Mouse (Mus musculus) left cerebral cortex, adult 2 months (tissue): Measurements from ENCODE around the gene Ucp1. TPM values are rescaled to one million over a fixed set of nuclear protein-coding genes. Genes with fewer than 3 reads are reported as not detected.
A peak's percentile ranks its signal among the peaks of the same experiment; 100 is the strongest.
"Not testable (repeated sequence)": the region's sequence is repeated elsewhere in the genome, so short reads cannot be mapped to it uniquely, and the experiment has no call there.

Source experiments
- DNase-seq, 2 experiments: peaks; one replicate each; pipeline ENCODE4 v3.0.0; 2021 to 2022; ENCODE audit warnings: low spot score in 2 of 2, mixed read lengths in 1 of 2; ENCODE audit errors: extremely low spot score in 1 of 2
- H3K27ac ChIP-seq: fragments of 200-600 bp; 2 replicates; pipeline ENCODE4 v1.8.1; 2022
- H3K4me3 ChIP-seq: fragments of 200-600 bp; 2 replicates; pipeline ENCODE4 v1.8.1; 2022
- CTCF ChIP-seq: fragments of 200-600 bp; IDR thresholded peaks from 2 replicates; pipeline ENCODE4 v1.8.1; 2022; ENCODE audit warnings: antibody characterized with exemption, mild to moderate bottlenecking, moderate library complexity
- intact Hi-C: fragments of 180-260 bp; cut with DNase I; formaldehyde crosslinking; loops from one replicate; pipeline ENCODE4 v1.15.1; 2025
- total RNA-seq, 2 experiments: library from RNA; stranded (reverse); gene quantifications; 2 replicates each; pipeline ENCODE4 v1.2.3; 2021

Gene Ucp1
- total RNA-seq, 2 experiments from 2014 or later = not detected

- intact Hi-C loops = no loop called here
- Histone ChIP-seq H3K4me3 (no peak overlapping the region), H3K27ac (no peak overlapping the region)
- no peak for DNase-seq
- no peak for TF ChIP-seq CTCF
These were observed 7.2 kb downstream of the Ucp1 start for GRCm38 (mm10) chr8:83297375-83297774.

DNA sequence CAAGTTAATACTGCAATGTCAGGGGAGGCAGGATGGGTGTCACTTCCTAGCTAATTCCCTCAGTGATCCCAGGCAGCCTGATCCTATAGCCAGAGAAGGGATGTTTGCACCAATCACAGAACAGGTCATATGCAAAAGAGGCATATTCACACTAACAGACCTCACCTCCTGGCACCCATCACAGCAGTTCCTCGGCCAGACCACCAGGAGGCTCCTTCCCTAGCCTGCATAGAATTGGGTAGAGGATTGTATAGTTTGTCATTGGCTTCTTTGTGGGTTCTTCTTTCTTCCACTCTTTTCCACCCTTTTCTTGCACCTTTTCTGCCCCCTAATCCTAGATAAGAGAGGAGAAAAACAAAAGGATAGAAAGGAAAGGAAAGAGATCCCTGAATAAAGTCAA is 10.0 kb downstream of the Ucp1 start:
- no peak overlapping the region for H3K4me3 ChIP-seq
- intact Hi-C loops = no loop called here
- DNase-seq = no peak
- no peak overlapping the region for H3K27ac ChIP-seq
- peak; percentile 23 for TF ChIP-seq CTCF

DNA sequence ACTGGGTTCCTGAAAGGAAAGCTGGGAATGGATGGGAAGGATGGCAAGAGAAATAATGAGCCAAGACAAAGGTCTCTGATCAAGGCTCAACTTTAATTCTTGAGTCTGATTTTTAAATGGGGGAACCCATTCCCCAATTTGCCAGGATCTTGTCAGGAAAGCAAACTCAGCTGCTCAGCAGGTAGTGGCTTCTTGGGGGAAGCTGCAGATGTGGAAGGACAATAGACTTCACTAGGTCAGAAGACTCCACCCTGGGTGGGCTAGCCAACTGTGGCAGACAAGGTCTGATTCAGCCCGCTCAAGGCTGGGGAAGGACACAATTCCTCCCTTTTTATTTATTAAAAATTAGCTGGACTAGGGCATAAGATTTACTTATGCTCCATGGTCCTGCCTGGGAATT is 14.8 kb downstream of the Ucp1 start:
- H3K4me3 ChIP-seq = no peak overlapping the region
- intact Hi-C loops = loop anchor here (1.0 kb wide), 1 partner anchor 29 kb away; no protein-coding TSS in a partner anchor
- no peak for TF ChIP-seq CTCF
- no peak for DNase-seq
- no peak overlapping the region for H3K27ac ChIP-seq

DNA sequence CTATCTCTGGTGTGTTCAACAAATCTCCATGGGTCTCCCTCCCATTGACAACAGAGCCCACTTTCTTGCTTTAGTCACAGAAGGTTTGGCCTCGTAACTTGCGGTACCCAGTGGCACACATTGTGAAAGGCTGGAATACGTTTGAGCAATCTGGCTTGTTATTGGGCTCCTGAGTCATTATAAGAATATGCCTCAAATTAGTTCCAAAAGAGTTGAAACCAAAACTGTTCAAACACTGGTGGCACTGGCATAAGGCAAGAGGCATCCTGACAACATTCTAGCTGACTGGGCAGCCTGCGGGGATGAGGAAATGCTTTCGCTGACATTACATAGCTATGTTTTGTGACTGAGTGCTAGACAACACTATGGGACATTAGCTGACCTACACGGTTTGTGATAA is 19.7 kb downstream of the Ucp1 start:
- no peak for DNase-seq
- no peak overlapping the region for H3K4me3 ChIP-seq
- intact Hi-C loops = no loop called here
- no peak overlapping the region for H3K27ac ChIP-seq
- TF ChIP-seq CTCF = no peak

- DNase-seq, intact Hi-C loops, H3K27ac ChIP-seq, H3K4me3 ChIP-seq: not testable (repeated sequence)
These were observed 24.9 kb downstream of the Ucp1 start for GRCm38 (mm10) chr8:83315084-83315483.

DNA sequence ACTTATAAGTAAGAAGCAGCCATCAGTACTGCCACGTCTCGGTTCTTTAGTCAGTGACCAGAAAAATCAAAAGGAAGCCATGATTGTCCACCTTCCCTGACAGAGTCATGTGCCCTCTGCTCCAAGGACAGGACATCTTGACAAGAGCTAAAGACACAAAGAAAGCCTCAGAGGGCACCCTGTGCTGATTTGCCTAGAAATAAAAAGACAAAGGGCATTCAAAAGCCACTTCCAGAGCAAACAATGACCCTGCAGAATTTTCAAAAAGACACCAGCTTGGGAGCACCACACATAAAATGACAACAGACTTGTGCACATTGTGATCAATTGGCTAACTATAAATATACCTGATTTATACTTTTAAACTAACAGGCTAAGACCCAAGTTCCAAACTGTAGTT is 25.5 kb downstream of the Ucp1 start:
- intact Hi-C loops = no loop called here
- no peak for TF ChIP-seq CTCF

GRCm38 (mm10) chr8:83320543-83320942 is 30.4 kb downstream of the Ucp1 start:
- Histone ChIP-seq H3K4me3 (no peak overlapping the region), H3K27ac (no peak overlapping the region)
- no peak for DNase-seq
- no peak for TF ChIP-seq CTCF
- intact Hi-C loops = no loop called here

More for the DNA sequence above, 25.5 kb downstream of the Ucp1 start:
- DNase-seq = no peak
- Histone ChIP-seq H3K27ac (no peak overlapping the region), H3K4me3 (no peak overlapping the region)

DNA sequence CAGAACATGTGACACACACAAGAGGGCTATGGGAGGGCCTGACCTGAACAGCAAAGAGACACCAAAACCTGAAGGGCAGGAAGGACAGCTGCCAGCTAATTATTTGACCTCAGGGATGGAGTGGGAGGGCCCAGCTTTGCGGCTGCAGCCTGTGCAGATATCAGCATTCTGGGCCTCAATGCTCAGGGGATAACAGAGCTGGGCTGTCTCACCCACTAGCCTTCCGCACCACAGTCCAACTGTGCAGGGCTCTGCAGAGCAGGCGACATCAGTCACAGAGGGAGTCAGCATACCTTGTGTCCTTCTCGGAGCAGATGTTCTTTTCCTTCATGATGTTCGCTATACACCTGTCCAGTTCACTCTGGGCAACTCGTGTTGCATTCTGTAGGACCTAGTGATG is 32.2 kb downstream of the Ucp1 start:
- no peak for TF ChIP-seq CTCF
- DNase-seq = no peak
- Histone ChIP-seq H3K4me3 (no peak overlapping the region), H3K27ac (no peak overlapping the region)
- intact Hi-C loops = no loop called here

DNA sequence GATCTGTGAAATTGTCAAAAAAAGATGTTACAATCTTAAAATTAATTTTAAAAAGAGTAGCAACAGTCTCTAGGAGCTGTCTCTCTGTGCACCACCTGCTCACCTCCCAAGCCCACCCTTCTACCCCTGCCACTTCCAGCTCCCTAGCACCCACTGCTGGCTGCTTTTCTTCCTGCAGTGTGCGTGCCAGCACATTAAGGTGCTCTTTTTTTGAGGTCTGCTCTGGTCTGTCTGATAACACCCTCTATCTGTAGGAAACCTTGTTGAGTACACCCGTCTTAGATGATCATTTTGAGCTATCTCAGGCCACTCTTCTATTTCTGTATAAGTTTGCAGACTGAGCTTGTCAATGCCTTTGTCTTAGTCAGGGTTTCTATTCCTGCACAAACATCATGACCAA is 32.9 kb downstream of the Ucp1 start:
- DNase-seq = no peak
- intact Hi-C loops = no loop called here
- H3K4me3 ChIP-seq = no peak overlapping the region
- TF ChIP-seq CTCF = peak; percentile 29
- H3K27ac ChIP-seq = no peak overlapping the region

DNA sequence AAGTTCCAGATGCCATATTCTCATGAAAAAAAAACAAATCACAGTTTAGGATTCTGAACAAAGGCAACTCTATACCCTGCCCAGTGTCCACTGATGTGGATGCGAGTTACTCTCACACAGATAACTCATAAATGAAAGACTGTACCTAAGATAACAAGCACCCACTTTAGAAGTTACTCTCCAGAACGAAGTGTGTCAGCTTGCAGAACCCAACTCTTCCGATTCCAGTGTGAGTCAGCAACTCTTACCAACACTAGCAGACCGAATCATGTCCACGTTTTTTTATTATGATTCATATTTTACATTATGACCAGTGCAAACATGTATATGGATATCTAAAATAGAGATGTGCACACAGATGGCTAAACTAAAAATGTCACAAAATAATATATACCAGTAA is 37.7 kb downstream of the Ucp1 start:
- H3K4me3 ChIP-seq = no peak overlapping the region
- TF ChIP-seq CTCF = no peak
- no peak overlapping the region for H3K27ac ChIP-seq
- no peak for DNase-seq
- intact Hi-C loops = no loop called here

- intact Hi-C loops = no loop called here
These were observed 41.4 kb downstream of the Ucp1 start for GRCm38 (mm10) chr8:83331567-83331898.

DNA sequence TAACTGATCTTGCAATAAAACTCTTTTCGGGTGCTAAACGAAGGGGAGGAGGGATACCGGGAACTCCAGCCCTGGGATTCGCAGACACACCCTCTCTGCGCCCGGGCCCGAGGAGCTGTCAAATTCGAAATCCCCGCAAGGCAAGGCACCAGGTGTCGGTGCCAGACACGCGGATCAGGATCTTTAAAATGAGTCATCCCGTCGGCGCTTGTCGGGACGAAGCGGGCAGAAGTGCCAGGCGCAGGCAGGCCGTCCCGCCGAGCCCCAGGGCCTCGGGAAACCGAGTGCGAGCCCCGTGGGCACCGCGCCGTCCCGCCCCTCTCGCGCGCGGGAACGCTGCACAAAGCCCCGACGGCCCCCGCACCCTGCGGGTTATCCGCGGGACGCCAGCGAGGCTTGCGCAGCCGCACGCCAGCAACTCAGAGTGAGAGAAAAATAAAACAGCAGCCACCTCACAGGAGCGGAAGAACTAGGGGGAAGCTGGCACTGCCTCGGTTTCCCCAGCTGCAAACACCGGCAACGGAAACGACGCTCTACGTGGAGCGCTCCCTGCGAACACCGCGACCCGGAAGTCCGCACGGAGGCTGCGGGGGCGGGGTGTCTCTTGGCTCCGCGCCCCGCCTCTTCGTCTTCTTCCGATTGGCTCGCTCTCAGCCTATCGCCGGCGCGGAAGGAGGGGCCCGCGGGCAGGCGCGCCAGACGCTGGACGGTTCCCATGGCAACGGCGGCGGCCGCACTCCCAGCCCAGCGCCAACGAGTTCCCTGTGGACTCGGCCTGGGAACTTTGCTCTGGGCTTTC is 41.9 kb downstream of the Ucp1 start, which contains the start of gene Elmod2:
Gene Elmod2, minus strand, starts transcription at position 588 of the 799 bp plus-strand sequence.
- intact Hi-C loops = loop anchor here (1.0 kb wide), 1 partner anchor 110 kb away; no protein-coding TSS in a partner anchor
- H3K4me3 ChIP-seq = peak within 1 kb of the TSS; percentile 81
- peak; percentile 98 to 99 for DNase-seq
- peak within 1 kb of the TSS; percentile 74 for H3K27ac ChIP-seq
- no peak for TF ChIP-seq CTCF

More at GRCm38 (mm10) chr8:83331567-83331898, 41.4 kb downstream of the Ucp1 start:
- peak overlapping the region; percentile 74; the same call in 1 of the 2 replicates for H3K27ac ChIP-seq
- peak in 1 of 2 experiments; percentile 17 for DNase-seq
- TF ChIP-seq CTCF = no peak
- H3K4me3 ChIP-seq = peak overlapping the region; percentile 81

DNA sequence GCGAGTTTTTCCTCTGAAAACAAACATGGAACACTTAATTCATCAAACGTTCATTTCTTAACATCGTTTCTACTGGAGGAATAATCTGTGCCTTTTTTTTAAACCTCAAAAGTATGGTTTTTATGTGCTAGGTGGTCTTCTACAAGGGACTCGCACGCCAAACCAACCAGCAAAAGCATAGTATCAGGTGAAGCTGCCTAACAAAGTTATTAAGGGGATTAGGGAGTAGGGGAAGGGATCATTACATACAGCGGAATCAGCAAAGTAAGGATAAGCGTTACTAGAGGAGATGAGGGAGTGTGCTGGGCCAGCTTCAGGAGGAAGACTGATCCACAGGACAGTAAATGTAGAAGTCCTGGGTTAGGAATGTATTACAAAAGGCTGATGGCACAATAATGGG is 42.7 kb downstream of the Ucp1 start:
- intact Hi-C loops = loop anchor here (1.0 kb wide), 1 partner anchor 109 kb away; no protein-coding TSS in a partner anchor
- H3K4me3 ChIP-seq = peak overlapping the region; percentile 81
- no peak for DNase-seq
- no peak overlapping the region for H3K27ac ChIP-seq
- no peak for TF ChIP-seq CTCF
